Mouse (Mus musculus): ENCODE measurements around the gene Igsf6.

DNA sequence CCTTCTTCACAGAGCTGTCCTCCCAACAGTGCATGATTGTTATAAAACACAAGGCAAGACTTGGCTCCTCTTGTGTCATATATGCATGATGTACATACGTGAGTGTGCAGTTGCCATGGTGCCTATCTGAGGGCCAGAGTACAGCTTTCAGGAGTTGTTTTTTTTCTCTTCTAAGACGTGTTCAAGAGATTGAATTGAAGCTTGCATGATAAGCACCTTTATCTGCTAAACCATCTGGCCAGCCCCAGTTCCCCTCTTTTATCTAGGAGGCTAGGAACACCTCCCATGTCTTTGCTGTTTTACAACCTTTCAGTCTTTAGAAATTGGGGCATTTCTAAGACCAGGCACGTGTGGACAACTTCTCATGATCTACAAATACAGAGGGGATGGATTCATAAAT is 37.4 kb upstream of the Igsf6 start:
- TF ChIP-seq CTCF (IDR thresholded peaks at IDR 0.05; ENCODE audit: control insufficient read depth, insufficient read depth, insufficient replicate concordance, low read depth, low read length): no peak
- TF ChIP-seq POLR2A (IDR thresholded peaks at IDR 0.05; ENCODE audit: control insufficient read depth, low read depth, low read length): no peak

Measured in testis, adult 2 months (tissue).